Comparison of ENCODE assay signal across 11 mouse cellular contexts in genomic region chr7:82697668-82698067, GRCm38 (mm10). TPM values are rescaled to one million over a fixed set of nuclear protein-coding genes. Genes with fewer than 3 reads are reported as not detected.
DNase-seq lines count a peak whose midpoint lies in the region; ATAC-seq and TF ChIP-seq lines count a peak whose summit lies in the region.
"Had no signal": no experiment of that assay in that cellular context is flagged by ENCODE, and none has a peak within 500 bp of the region (broad histone marks: within the 10 kb centered on the region; RNA-seq: fewer than 3 reads in every experiment).

No protein-coding gene starts in this region.

- H3K9ac ChIP-seq in ES-E14 (ENCODE audit: insufficient read depth, low read depth, low read length, poor library complexity, severe bottlenecking) = no peak overlapping the region
- H3K9ac ChIP-seq: heart, embryonic 13.5 days; neural tube, embryonic 13.5 days; stomach, embryonic 15.5 days had no signal

- in situ Hi-C loops in ES-E14 (cut with MboI; ENCODE audit: low sequenced_read_pairs in 2 of 2, unreplicated experiment in 2 of 2) = no loop called here

- DNase-seq in lung, adult 2 months = no peak
- DNase-seq in lung, postnatal 4 days = no peak
- peak; percentile 45 for DNase-seq in ES-E14 (ENCODE audit: low read depth, low spot score)
- DNase-seq in right cerebral cortex, postnatal 4 days = no peak

- no peak overlapping the region for H3K4me3 ChIP-seq in lung, adult 2 months (replicated peaks; ENCODE audit: extremely low read depth, low read depth, low read length)
- no peak overlapping the region for H3K4me3 ChIP-seq in ES-E14 (ENCODE audit: insufficient read depth in 1 of 2, low read depth in 1 of 2, low read length in 2 of 2, poor library complexity in 1 of 2, severe bottlenecking in 1 of 2)
- no peak overlapping the region for H3K4me3 ChIP-seq in bone marrow macrophage, adult 2 months (ENCODE audit: insufficient read depth, low read length)
- H3K4me3 ChIP-seq: erythroblast, embryonic 14.5 days; heart, embryonic 13.5 days; neural tube, embryonic 13.5 days; stomach, embryonic 15.5 days had no signal

- no peaks in the 10 kb centered on the region for H3K9me3 ChIP-seq in ES-E14 (ENCODE audit: control insufficient read depth, insufficient read depth, low read depth, low read length)
- H3K9me3 ChIP-seq: heart, embryonic 13.5 days; neural tube, embryonic 13.5 days; stomach, embryonic 15.5 days had no signal

- H3K4me1 ChIP-seq in lung, adult 2 months (ENCODE audit: control insufficient read depth, insufficient read depth, low read length) = no peaks in the 10 kb centered on the region
- H3K4me1 ChIP-seq in ES-E14 (ENCODE audit: control insufficient read depth in 2 of 2, insufficient read depth in 2 of 2, low read length in 2 of 2, poor library complexity in 1 of 2) = no peaks in the 10 kb centered on the region
- H3K4me1 ChIP-seq in bone marrow macrophage, adult 2 months (ENCODE audit: control insufficient read depth, insufficient read depth, low read length) = no peaks in the 10 kb centered on the region
- H3K4me1 ChIP-seq: heart, embryonic 13.5 days; neural tube, embryonic 13.5 days; stomach, embryonic 15.5 days had no signal

- TF ChIP-seq CTCF in lung, adult 2 months (IDR thresholded peaks at IDR 0.05; ENCODE audit: insufficient read depth, low read length) = peak; percentile 64
- TF ChIP-seq CTCF in bone marrow macrophage, adult 2 months (IDR thresholded peaks at IDR 0.05; ENCODE audit: low read depth, low read length) = peak; percentile 50; the same call in 1 of the 2 replicates

- no peak for TF ChIP-seq POLR2A in lung, adult 2 months (IDR thresholded peaks at IDR 0.05; ENCODE audit: borderline replicate concordance, extremely low read depth, low read depth, low read length)
- no peak for TF ChIP-seq POLR2A in bone marrow macrophage, adult 2 months (IDR thresholded peaks at IDR 0.05; ENCODE audit: borderline replicate concordance, low read depth, low read length)

- 81% methylated on average over 8 of the region's 8 CpGs for WGBS in lung, adult 2 months

- ATAC-seq in megakaryocyte progenitor cell, adult 5-6 weeks (replicated peaks; ENCODE audit: poor library complexity) = peak; percentile 88
- ATAC-seq in monocyte, adult 5-6 weeks (replicated peaks; ENCODE audit: insufficient number of reproducible peaks, low FRiP score, low TSS enrichment, poor library complexity, severe bottlenecking) = no peak

- H3K27ac ChIP-seq in ES-E14 (ENCODE audit: insufficient read depth, low read depth, low read length, poor library complexity, severe bottlenecking) = no peak overlapping the region
- H3K27ac ChIP-seq in bone marrow macrophage, adult 2 months (ENCODE audit: insufficient read depth, low read depth, low read length) = no peak overlapping the region
- H3K27ac ChIP-seq: heart, embryonic 13.5 days; neural tube, embryonic 13.5 days; stomach, embryonic 15.5 days had no signal

- H3K36me3 ChIP-seq in ES-E14 (ENCODE audit: control insufficient read depth, insufficient read depth, low read length, poor library complexity, severe bottlenecking) = peaks cover 13% of the 10 kb centered on the region

TF ChIP-seq in ES-E14, 5 proteins besides CTCF, POLR2A, EP300 and RAD21:
- TF ChIP-seq CHD2 (IDR thresholded peaks at IDR 0.05; ENCODE audit: low read depth, low read length) = no peak
- TF ChIP-seq ZC3H11A (IDR thresholded peaks at IDR 0.05; ENCODE audit: borderline replicate concordance, low read depth, low read length) = peak; percentile 35; the same call in 1 of the 2 replicates

RNA-seq across cellular contexts. Expression of gene Efl1, which starts 49.3 kb away (rescaled TPM):
- polyA plus RNA-seq in lung, adult 2 months (2012; rRNA removed) = 2.4 and 5.5 TPM in 2 replicates
- total RNA-seq in ES-E14 (2012; rRNA removed) = 14.3 and 17.0 TPM in 2 replicates
- 10.3 and 11.9 TPM in 2 replicates for polyA plus RNA-seq in bone marrow macrophage, adult 2 months (2012; ENCODE audit: insufficient read depth, insufficient read length, missing spikeins)
- 17.5 and 19.6 TPM in 2 replicates for total RNA-seq in megakaryocyte progenitor cell, adult 5-6 weeks (2015)
- 26.8 and 27.9 TPM in 2 replicates for total RNA-seq in megakaryocyte progenitor cell, adult 5-6 weeks (2017)
- 20.5 to 31.3 TPM (median 28.3 TPM) in 3 replicates for total RNA-seq in monocyte, adult 5-6 weeks (2017)

RNA-seq across cellular contexts. Expression of gene Saxo2, which starts 49.3 kb away (rescaled TPM):
- polyA plus RNA-seq in lung, adult 2 months (2012; rRNA removed) = 3.9 and 5.7 TPM in 2 replicates
- total RNA-seq in ES-E14 (2012; rRNA removed) = 1.1 and 1.2 TPM in 2 replicates
- 0.67 and 1.9 TPM in 2 replicates for polyA plus RNA-seq in bone marrow macrophage, adult 2 months (2012; ENCODE audit: insufficient read depth, insufficient read length, missing spikeins)
- total RNA-seq in megakaryocyte progenitor cell, adult 5-6 weeks (2015) = 0.79 and 1.4 TPM in 2 replicates
- 0.47 and 0.50 TPM in 2 replicates for total RNA-seq in megakaryocyte progenitor cell, adult 5-6 weeks (2017)
- not detected in 3 replicates for total RNA-seq in monocyte, adult 5-6 weeks (2017)
- polyA plus RNA-seq: erythroblast, embryonic 14.5 days had no signal
